Mouse (Mus musculus): ENCODE measurements at regions not wholly inside any gene's neighbourhood (a gene's known extent, or its start where the extent isn't known, plus 50 kb on each side); places are given as distances from the start of the nearest gene placed in this dataset.
"Not testable (repeated sequence)": the region's sequence is repeated elsewhere in the genome, so short reads cannot be mapped to it uniquely, and the experiment has no call there.

- ATAC-seq (ENCODE audit: poor library complexity, severe bottlenecking), result no peak
Measured at GRCm38 (mm10) chr5:132974876-132975275, 431.7 kb upstream of the Auts2 start.

GRCm38 (mm10) chr5:132971046-132971445, 427.9 kb upstream of the Auts2 start:
- ATAC-seq (ENCODE audit: poor library complexity, severe bottlenecking), result no peak

DNA sequence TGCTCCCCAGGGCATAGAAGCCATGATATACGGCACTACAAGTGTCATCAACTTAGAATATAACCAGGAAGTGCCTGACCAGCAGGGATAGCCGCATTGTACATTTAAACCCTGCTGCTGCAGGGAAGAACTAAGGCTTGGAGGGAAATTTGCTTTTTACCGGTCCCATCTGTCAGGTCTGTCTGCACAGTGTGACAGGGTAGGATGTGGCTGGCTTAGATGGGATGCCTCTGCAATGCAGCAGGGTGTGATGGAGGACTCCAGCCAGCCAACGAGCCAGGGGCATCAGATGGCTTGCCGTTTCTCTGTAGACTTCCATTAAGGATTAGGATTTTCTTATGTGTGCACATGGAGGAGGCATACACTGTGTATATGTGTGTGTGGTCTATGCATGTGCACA, 426.2 kb upstream of the Auts2 start:
- no peak for ATAC-seq (ENCODE audit: poor library complexity, severe bottlenecking)

- no peak for ATAC-seq (ENCODE audit: poor library complexity, severe bottlenecking)
Measured at GRCm38 (mm10) chr5:132959901-132960300, 416.8 kb upstream of the Auts2 start.

- ATAC-seq (ENCODE audit: poor library complexity, severe bottlenecking), result no peak
Measured at GRCm38 (mm10) chr5:132956184-132956583, 413.0 kb upstream of the Auts2 start.

DNA sequence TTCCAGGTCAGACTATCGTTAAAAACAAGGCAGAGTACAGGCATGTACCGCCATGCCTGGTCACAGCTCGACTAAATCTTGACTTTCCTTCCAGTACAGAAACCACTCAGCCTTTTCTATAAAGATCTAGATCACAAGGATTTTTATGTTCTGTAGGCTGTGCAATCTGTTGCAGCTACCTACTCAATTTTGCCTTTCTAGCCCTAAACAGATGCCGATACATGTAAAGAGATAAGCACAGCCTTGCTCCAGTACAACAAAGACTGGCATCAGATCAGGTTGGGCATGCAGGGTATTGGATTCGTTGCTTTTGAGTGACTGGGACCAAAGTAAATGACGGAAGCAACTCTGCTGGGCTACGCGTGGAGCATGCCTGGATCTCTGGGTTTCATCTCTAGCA, 411.9 kb upstream of the Auts2 start:
- no peak for ATAC-seq (ENCODE audit: poor library complexity, severe bottlenecking)

DNA sequence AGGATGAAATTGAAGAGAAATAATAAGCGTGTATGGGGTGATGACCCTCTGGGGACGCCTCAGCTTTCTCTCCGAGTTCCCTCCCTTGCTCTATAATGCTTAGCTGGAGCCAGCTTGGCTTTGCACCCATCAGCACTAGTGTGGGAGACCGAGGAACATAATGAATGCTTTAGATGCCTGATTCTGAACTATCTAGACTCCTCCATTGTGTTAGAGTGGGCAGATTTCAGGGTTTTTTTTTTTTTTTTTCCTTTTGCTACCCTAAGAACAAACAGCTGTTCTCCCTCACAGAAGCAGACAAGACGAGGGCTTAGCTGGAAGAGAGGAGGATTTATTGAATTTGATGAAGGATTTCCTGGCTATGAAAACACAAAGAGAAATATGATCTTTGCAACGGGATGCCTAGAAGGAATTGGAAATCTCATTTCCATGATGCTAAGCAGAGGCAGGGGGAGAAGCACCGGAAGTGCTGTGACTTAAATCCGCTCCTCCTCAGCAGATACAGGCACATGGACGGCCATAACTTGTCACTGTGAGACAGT, 390.4 kb upstream of the Auts2 start:
- ATAC-seq (ENCODE audit: poor library complexity, severe bottlenecking), result no peak

DNA sequence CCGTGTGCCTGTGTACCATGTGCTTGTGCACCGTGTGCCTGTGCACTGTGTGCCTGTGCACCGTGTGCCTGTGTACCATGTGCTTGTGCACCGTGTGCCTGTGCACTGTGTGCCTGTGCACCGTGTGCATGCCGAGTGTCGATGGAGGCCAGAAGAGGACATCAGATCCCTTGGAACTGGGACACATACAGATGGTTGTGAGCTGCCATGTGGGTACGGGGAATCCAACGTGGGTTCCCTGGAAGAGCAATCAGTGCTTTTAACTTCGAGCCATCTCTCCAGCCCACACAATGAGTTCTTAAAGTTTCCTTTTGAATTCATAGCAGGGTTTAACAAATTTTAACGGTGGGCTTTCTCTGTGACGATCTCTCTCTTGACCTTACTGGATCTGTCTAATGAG, 386.8 kb upstream of the Auts2 start:
- not testable (repeated sequence) for ATAC-seq (ENCODE audit: poor library complexity, severe bottlenecking)

- no peak for ATAC-seq (ENCODE audit: poor library complexity, severe bottlenecking)
Measured at GRCm38 (mm10) chr5:132923365-132923764, 380.2 kb upstream of the Auts2 start.

- ATAC-seq (ENCODE audit: poor library complexity, severe bottlenecking), result no peak
Measured at GRCm38 (mm10) chr5:132909056-132909455, 365.9 kb upstream of the Auts2 start.

DNA sequence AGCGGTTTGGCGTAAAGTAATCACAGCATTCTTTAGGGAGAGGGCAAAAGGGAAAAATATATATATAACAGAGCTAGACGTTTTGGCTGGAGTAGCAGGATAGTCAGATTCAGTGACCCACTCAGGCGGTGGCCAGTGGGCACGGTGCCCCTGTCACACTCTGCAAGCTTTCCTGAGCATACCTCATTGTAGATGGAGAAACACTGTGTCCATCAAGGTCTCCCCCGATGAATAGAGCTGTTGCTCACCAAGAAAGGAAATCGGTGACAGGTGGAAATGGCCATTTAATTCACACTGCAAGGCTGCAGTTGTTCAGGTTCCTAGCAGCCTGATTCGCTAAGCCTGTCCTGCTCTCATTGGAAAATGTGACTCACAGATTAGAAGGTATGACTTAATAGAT, 365.1 kb upstream of the Auts2 start:
- ATAC-seq (ENCODE audit: poor library complexity, severe bottlenecking), result no peak

- no peak for ATAC-seq (ENCODE audit: poor library complexity, severe bottlenecking)
Measured at GRCm38 (mm10) chr5:132892591-132892990, 349.4 kb upstream of the Auts2 start.

- ATAC-seq (ENCODE audit: poor library complexity, severe bottlenecking), result no peak
Measured at GRCm38 (mm10) chr5:132884130-132884529, 341.0 kb upstream of the Auts2 start.

DNA sequence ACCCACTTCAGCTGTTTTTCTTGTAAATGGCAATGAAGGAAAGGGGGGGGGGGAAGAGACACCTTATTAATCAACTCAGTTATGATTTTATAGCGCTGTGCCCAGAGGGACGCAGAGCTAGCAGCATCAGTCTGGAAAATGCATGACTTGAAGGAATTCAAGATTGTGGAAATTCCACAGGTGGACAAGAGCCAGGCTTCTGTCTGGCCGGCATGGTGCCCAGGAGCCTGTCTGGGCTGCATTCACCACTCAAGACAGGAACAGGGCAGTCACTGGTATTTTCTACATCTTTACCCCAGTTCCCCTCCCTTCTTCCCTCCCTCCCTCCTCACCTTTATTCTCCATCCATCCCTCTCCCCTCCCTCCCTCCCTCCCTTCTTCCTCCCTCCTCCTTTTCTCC, 339.1 kb upstream of the Auts2 start:
- no peak for ATAC-seq (ENCODE audit: poor library complexity, severe bottlenecking)

GRCm38 (mm10) chr5:132881170-132881569, 338.0 kb upstream of the Auts2 start:
- ATAC-seq (ENCODE audit: poor library complexity, severe bottlenecking), result no peak

GRCm38 (mm10) chr5:132876336-132876840, 333.2 kb upstream of the Auts2 start:
- no peak for ATAC-seq (ENCODE audit: poor library complexity, severe bottlenecking)

DNA sequence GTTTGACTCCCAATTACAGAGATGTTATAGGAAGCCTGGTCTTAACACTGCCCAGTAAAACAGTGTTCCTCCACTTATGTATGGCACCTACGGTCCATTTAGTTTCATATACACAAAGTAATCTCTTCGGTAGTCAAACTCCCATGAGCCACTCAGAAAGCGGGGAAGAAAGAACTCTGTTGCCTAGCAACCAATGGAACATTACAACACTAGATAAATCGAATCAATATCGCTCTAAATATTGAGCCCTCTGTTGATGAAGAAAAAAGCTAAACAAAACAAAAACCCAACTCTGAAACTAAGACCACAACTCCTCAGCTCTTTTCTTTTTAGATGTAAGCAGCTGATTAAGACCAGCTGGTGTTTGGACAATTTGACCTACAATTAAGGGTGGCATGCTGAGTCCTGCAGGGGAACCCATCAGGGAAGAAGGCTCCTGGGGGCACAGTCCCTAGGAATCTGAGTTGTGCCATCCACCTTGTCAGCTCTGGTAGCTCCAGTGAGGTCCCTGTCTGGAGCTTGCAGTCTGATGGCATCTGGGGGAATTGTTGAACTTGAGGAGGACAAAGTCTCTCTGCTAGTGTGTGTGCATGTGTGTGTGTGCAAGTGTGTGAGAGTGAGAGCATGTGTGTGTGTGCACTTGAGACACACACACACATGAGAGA, 315.8 kb upstream of the Auts2 start:
- ATAC-seq (ENCODE audit: poor library complexity, severe bottlenecking), result no peak

DNA sequence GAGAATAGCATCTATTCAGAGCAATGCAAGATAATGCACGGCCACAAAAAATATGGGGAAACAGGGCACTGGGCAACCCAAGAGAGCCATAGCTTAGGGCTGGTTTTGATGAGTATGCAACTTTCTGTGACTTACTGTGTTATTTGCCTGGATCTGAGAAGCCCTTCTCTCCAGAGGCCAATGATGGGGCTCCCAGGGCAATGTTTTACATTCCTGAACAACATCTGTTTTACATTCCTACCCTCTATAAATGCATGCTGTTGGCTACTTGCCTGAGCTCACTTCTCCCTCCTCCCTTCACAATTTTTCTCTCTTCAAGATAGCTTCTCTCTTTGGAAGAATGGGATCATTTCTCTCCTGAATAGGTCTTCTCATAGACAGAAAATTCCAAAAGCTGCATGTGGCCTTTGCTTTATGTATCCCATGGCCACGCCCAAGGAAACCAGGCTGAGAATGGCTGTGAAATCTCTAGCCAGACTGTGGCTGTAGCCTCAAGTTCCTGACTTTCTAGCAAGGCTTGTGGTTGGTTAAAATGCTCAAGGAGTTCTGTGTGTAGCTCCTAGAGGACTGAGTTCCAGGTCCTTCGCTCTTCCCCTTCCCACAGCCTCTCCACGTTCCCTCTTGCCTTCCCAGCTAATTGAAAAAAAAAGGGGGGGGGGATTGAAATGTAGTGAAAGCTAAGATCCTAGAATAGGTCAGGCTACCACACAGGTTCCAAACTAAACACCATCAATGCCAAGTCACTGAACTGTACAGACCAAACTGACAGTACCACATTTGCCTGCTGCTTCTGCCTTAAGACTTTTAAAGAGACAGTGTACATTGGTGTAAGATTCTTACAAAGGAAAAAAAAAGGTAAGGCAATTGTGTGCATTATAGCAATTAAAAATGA, 312.7 kb upstream of the Auts2 start:
- no peak for ATAC-seq (ENCODE audit: poor library complexity, severe bottlenecking)

- no peak for ATAC-seq (ENCODE audit: poor library complexity, severe bottlenecking)
Measured at GRCm38 (mm10) chr5:132850770-132851169, 307.6 kb upstream of the Auts2 start.

GRCm38 (mm10) chr5:132848086-132848485, 304.9 kb upstream of the Auts2 start:
- ATAC-seq (ENCODE audit: poor library complexity, severe bottlenecking), result no peak

DNA sequence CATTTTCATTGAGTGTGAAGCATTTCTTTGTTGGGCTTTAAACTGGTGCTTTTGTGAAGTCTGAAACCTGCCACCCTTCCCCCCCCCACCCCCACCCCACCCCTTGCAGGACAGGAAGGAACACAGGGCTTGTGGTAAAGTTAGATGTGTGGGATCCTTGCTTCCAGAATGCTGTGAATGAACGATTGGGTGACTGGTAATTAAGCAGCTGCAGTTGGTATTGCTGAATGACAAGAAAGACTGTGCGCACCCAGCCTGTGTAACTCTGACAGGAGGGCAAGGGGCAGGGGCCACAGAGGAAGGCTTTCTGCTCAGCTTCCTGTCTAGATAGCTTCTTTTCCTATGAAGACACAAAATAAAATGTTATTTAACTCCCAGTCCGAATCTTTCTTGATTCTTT, 300.1 kb upstream of the Auts2 start:
- ATAC-seq (ENCODE audit: poor library complexity, severe bottlenecking), result no peak

DNA sequence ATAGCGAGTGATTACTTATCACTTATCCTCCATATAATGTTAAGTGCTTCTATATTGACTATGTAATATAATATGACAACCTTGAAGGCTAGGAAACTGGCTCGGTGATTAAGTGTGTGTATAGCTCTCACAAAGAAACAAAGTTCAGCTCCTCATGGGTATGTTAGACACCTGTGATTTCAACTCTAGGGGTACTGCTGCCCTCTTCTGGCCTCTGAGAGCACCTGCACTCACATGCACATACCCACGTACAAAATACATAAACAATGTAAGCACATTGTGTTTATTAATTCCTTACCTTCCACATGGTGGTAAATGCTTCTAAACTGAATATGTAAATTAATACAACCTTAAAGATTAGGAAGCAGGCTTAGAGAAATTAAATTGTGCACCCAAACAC, 298.6 kb upstream of the Auts2 start:
- ATAC-seq (ENCODE audit: poor library complexity, severe bottlenecking), result no peak
